Mouse (Mus musculus): Measurements from ENCODE around the gene Atraid.
A peak's percentile ranks its signal among the peaks of the same experiment; 100 is the strongest.

Atraid gene

GRCm38 (mm10) chr5:31054261-31055215 is 6.4 kb downstream of the Atraid start, which contains the start of gene Cad:
Gene Cad (plus strand): TSS chr5:31054780.
- peak; percentile 95 to 96 for DNase-seq (ENCODE audit: low spot score in 2 of 2)

- DNase-seq (ENCODE audit: low spot score in 2 of 2) = no peak
Measured at GRCm38 (mm10) chr5:31055216-31056140, 7.4 kb downstream of the Atraid start.

GRCm38 (mm10) chr5:31069810-31070209 is 21.7 kb downstream of the Atraid start:
- no peak for DNase-seq (ENCODE audit: low spot score in 2 of 2)

GRCm38 (mm10) chr5:31071059-31071458 is 22.9 kb downstream of the Atraid start:
- DNase-seq (ENCODE audit: low spot score in 2 of 2) = no peak

- peak in 1 of 2 experiments; percentile 27 for DNase-seq (ENCODE audit: low spot score in 2 of 2)
Measured at GRCm38 (mm10) chr5:31071821-31072220, 23.7 kb downstream of the Atraid start.

- DNase-seq (ENCODE audit: low spot score in 2 of 2) = no peak
Measured at GRCm38 (mm10) chr5:31073176-31073575, 25.1 kb downstream of the Atraid start.

- no peak for DNase-seq (ENCODE audit: low spot score in 2 of 2)
Measured at GRCm38 (mm10) chr5:31076346-31076745, 28.2 kb downstream of the Atraid start.

GRCm38 (mm10) chr5:31080059-31080794 is 32.1 kb downstream of the Atraid start:
- DNase-seq (ENCODE audit: low spot score in 2 of 2) = peak; percentile 79 to 88

- peak in 1 of 2 experiments; percentile 36 for DNase-seq (ENCODE audit: low spot score in 2 of 2)
Measured at GRCm38 (mm10) chr5:31080795-31081164, 32.7 kb downstream of the Atraid start.

GRCm38 (mm10) chr5:31081386-31081785 is 33.3 kb downstream of the Atraid start:
- DNase-seq (ENCODE audit: low spot score in 2 of 2) = peak; percentile 59 to 64

- DNase-seq (ENCODE audit: low spot score in 2 of 2) = peak; percentile 70 to 77
Measured at GRCm38 (mm10) chr5:31082355-31082754, 34.2 kb downstream of the Atraid start.

- no peak for DNase-seq (ENCODE audit: low spot score in 2 of 2)
Measured at GRCm38 (mm10) chr5:31082935-31083625, 35.0 kb downstream of the Atraid start.

GRCm38 (mm10) chr5:31083949-31084348 is 35.8 kb downstream of the Atraid start:
- DNase-seq (ENCODE audit: low spot score in 2 of 2) = peak in 1 of 2 experiments; percentile 30

GRCm38 (mm10) chr5:31086606-31087005 is 38.5 kb downstream of the Atraid start:
- peak in 1 of 2 experiments; percentile 29 for DNase-seq (ENCODE audit: low spot score in 2 of 2)

GRCm38 (mm10) chr5:31087131-31087530 is 39.0 kb downstream of the Atraid start:
- DNase-seq (ENCODE audit: low spot score in 2 of 2) = no peak

GRCm38 (mm10) chr5:31092231-31092975 is 44.3 kb downstream of the Atraid start:
- DNase-seq (ENCODE audit: low spot score in 2 of 2) = peak; percentile 74 to 76

GRCm38 (mm10) chr5:31093151-31094041 is 45.3 kb downstream of the Atraid start:
- DNase-seq (ENCODE audit: low spot score in 2 of 2) = peak; percentile 75 to 83

- DNase-seq (ENCODE audit: low spot score in 2 of 2) = peak in 1 of 2 experiments; percentile 39
Measured at GRCm38 (mm10) chr5:31094100-31094798, 46.1 kb downstream of the Atraid start.
